Mouse (Mus musculus): ENCODE data around the gene 4932415D10Rik.

GRCm38 (mm10) chr10:82296440-82296839 is 19.9 kb downstream of the 4932415D10Rik start:
- TF ChIP-seq CTCF (IDR thresholded peaks at IDR 0.05; ENCODE audit: low read depth) = no peak; the same call in 1 of the 2 replicates
- TF ChIP-seq EP300 (optimal IDR thresholded peaks at IDR 0.05) = no peak
